ENCODE assay signal across 8 mouse cellular contexts in the genomic region with DNA sequence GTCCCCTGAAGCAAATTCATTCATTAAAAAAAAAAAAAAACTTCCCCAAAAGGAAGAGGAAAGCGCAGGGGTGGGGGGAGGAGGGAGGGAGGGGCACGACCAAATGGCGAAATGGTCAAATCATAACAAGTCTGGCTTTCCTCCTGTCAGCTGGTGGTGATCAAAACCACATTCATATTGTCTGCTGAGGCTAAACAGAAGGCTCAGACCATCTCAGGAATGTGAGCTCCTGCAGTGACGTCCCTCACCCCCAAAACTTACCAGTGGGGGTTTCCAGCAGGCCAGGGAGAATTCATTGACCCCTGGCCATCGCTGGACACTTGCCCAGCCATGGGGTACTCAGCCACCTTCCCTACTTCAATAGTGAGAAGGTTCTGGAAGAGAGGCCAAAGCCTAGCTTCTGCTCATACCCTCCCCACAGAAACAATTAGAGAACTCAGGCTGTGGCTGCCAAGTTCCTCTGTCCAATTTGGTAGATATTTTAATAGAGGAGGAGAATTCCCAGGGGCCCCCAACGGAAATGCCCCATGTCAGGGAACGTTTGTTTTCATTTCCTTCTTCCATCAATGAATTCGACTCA.
A peak's percentile ranks its signal among the peaks of the same experiment; 100 is the strongest.
DNase-seq lines count a peak whose midpoint lies in the region; ATAC-seq and TF ChIP-seq lines count a peak whose summit lies in the region.

No protein-coding gene starts in this region.

- no peaks in the 10 kb centered on the region; the same call in 1 of the 2 replicates for H3K36me3 ChIP-seq in intestine, embryonic 16.5 days (ENCODE audit: control insufficient read depth, insufficient read depth, low read length)

- H3K27me3 ChIP-seq in intestine, embryonic 16.5 days (replicated peaks; ENCODE audit: control insufficient read depth, insufficient read depth, low read length) = no peaks in the 10 kb centered on the region

- no peak overlapping the region for H3K9ac ChIP-seq in intestine, embryonic 16.5 days (ENCODE audit: low read depth, low read length)

- H3K4me1 ChIP-seq in cortical plate, adult 2 months (ENCODE audit: control insufficient read depth, insufficient read depth, low read length) = peaks cover 2% of the 10 kb centered on the region
- H3K4me1 ChIP-seq in intestine, embryonic 16.5 days (ENCODE audit: control insufficient read depth, insufficient read depth, low read length) = peaks cover 60% of the 10 kb centered on the region

- peak; percentile 97 for DNase-seq in heart, adult 11 months
- DNase-seq in lung, postnatal 25 days (ENCODE audit: low spot score) = peak; percentile 43
- no peak for DNase-seq in right cerebral cortex, postnatal 10 days (ENCODE audit: low spot score in 2 of 2)
- DNase-seq in left cerebral cortex, adult 18-20 months (ENCODE audit: low spot score in 2 of 2) = no peak

- H3K9me3 ChIP-seq in intestine, embryonic 16.5 days (ENCODE audit: control insufficient read depth, low read length) = no peaks in the 10 kb centered on the region

- H3K4me2 ChIP-seq in intestine, embryonic 16.5 days (ENCODE audit: low read depth, low read length) = no peak overlapping the region

- peak; percentile 34; the same call in 1 of the 2 replicates for ATAC-seq in intestine, embryonic 16.5 days
- ATAC-seq in monocyte, adult 5-6 weeks (replicated peaks; ENCODE audit: insufficient number of reproducible peaks, low FRiP score, low TSS enrichment, poor library complexity, severe bottlenecking) = no peak
- ATAC-seq in CD4-positive, CD25-positive, alpha-beta regulatory T cell, adult 4 months = no peak

- TF ChIP-seq CTCF in cortical plate, adult 2 months (IDR thresholded peaks at IDR 0.05; ENCODE audit: extremely low read depth, insufficient read depth, low read length) = no peak

- H3K4me3 ChIP-seq in cortical plate, adult 2 months (ENCODE audit: insufficient read depth, low read length) = no peak overlapping the region
- no peak overlapping the region for H3K4me3 ChIP-seq in intestine, embryonic 16.5 days (ENCODE audit: low read length)

- no peak for TF ChIP-seq POLR2A in cortical plate, adult 2 months (IDR thresholded peaks at IDR 0.05; ENCODE audit: extremely low read depth, insufficient read depth, low read length)

- 0 out of 2 replicates have a peak overlapping the region, but pooled peaks have one; percentile 26 for H3K27ac ChIP-seq in cortical plate, adult 2 months (ENCODE audit: insufficient read depth, low read length)
- peak overlapping the region; percentile 70 for H3K27ac ChIP-seq in intestine, embryonic 16.5 days (ENCODE audit: low read length)

- 26% methylated on average over 8 of the region's 8 CpGs for WGBS in intestine, embryonic 16.5 days

Comparison
In these comparisons a context has a peak if more than half of its experiments do, and no peak if none do; other contexts are left out.
1. DNase-seq: peak in heart, adult 11 months (single experiment) and lung, postnatal 25 days (single experiment); none in right cerebral cortex, postnatal 10 days (0 of 2) and left cerebral cortex, adult 18-20 months (0 of 2).